Mouse (Mus musculus) subcutaneous adipose tissue, adult 2 months (tissue): ENCODE data around the gene Cdk11b. TPM values are rescaled to one million over a fixed set of nuclear protein-coding genes. Genes with fewer than 3 reads are reported as not detected.

Experiments
- polyA plus RNA-seq: library from polyadenylated mRNA; depleted of rRNA; stranded (reverse); fragments of >200 nt; gene quantifications from 2 replicates; pipeline ENCODE4 v1.2.3, GENCODE M21; 2012; ENCODE audit warnings: low replicate concordance; rRNA removed

Cdk11b gene
- polyA plus RNA-seq: 21.1 and 33.0 TPM in 2 replicates

DNA sequence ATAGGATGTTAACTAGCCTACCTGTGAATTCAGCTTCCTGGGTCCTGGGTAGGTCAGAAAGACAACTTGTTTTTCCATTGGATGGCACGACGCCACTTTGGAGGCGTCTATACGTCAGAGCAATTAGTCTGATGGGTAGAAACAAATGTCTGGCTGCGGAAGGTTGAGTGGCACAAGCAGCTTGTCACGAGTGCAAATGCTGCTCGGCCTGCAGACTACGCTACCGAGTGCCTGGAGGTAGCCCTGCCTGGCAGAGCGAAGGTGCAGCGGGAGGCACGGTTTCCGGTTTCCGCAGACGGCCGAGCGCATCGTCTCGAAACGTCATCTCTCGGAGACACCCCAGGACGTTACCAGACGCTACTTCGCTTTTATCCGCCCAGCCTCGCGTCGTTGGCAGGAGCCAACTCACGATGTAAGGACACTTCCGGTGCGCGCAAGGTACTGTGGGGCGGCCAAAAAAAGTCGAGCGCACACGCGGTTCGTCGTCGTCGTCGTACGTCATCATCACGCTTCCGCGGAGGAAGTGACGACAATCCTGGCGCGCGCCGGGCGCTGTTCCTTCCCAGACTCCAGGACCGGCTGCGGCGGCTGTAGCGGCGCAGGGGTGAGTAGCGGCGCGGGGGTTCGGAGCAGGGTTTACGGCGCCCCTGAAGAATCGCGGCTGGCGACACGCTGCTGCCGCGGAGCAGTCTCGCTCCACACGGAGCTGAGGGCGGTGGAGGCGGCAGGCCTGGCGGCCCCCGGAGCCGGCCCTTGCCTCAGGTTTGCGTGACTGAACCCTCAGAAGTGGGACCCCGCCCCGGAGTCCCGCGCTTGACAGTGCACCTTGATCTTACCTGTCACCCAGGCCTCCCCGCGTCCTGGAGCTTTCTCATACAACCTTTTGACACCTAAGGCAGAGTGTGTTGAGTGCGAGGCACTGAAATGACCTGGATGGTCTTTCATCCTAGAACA lies at the start of gene Cdk11b:
Gene Cdk11b, plus strand, starts transcription at position 517 of the 954 bp plus-strand sequence.

DNA sequence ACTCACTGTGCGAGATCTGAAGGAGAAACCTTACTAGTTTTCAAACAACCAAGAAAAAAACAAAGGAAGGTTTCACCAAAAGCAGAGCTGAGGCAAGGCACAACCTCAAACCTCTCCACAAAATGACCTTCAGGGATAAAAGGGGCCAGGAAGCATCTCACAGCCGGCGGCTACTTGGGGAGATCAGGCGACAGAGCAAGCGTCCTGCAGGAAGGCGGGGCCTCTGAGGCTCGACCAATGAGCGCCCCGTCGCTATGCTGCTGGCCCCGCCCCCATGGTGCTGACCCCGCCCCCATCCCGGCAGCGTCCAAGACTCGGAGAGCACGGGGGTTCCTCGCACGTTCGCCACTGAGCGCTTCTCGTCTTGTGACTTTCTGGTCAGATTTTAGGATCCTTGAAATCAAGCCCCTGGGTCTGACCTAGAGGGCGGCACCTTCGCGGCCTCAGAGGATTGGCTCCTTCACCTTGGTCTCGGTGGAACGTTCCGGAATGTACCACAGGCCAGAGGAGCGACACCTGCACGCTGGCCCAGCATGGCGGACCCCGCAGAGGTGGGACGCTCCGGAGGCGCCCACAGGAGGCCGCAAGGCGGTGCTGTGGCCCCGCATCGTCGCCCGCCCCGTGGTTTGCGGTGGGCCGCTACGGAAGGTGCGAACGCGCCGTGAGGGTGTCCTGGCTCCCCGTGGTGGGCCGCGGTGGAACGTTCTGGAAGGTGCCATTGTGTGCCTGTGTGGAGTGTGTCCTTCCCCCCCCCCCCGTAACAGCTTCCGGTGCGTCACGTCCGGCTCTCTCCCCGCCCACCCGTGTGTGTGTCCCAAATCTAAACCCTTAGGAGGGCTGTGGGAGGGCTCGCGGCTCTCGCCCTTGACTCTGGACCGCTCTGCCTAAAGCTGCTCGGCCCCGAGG lies 23.3 kb upstream of the Cdk11b start, which contains the start of gene Slc35e2:
Gene Slc35e2, plus strand, starts transcription at position 326 of the 906 bp plus-strand sequence.

GRCm38 (mm10) chr4:155645308-155645707 lies 20.7 kb downstream of the Cdk11b start, which contains the start of gene Gm10563:
Gene Gm10563, minus strand, starts transcription at chr4:155645408.

DNA sequence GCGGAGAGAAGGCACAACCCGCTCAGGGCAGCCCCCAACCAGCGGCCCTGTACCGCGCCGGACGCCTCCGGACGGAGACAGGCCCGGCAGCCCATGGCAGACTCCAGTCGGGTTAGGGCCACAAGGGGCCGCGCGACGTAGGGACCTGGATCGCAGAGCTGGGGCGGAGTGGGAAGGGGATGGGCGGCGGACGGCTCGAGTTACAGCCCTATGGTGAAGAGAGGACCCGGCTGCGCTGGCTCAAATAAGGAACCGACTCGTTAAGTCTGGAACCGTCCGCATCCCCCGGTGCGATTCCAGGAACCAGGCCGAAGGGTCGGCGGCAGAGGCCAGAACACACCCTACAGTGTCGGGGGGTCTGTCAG lies 28.4 kb downstream of the Cdk11b start, which contains the start of gene Mmp23:
Gene Mmp23, minus strand, starts transcription at position 299 of the 365 bp plus-strand sequence.

GRCm38 (mm10) chr4:155668689-155669597 lies 44.3 kb downstream of the Cdk11b start, which contains the start of gene Mib2:
Gene Mib2, minus strand, starts transcription at chr4:155669198.

GRCm38 (mm10) chr4:155694111-155694481 lies 69.4 kb downstream of the Cdk11b start, which contains the start of gene Fndc10:
Gene Fndc10, plus strand, starts transcription at chr4:155694342.

Other genes starting within 250 kb of the Cdk11b start
- gene Gabrd, start 226.7 kb upstream of the Cdk11b start, polyA plus RNA-seq: 0.51 and 0.96 TPM in 2 replicates
- 2.5 and 4.3 TPM in 2 replicates for gene Cfap74, start 215.7 kb upstream of the Cdk11b start, polyA plus RNA-seq
- gene Tmem52, start 155.7 kb upstream of the Cdk11b start, polyA plus RNA-seq: 0.59 and 4.5 TPM in 2 replicates
- gene Gnb1, start 133.5 kb upstream of the Cdk11b start, polyA plus RNA-seq: 842 and 878 TPM in 2 replicates
- 177 and 252 TPM in 2 replicates for gene Nadk, start 62.5 kb upstream of the Cdk11b start, polyA plus RNA-seq
- gene Slc35e2, start 23.4 kb upstream of the Cdk11b start, polyA plus RNA-seq: 8.3 and 14.7 TPM in 2 replicates
- gene Gm10563, start 20.6 kb downstream of the Cdk11b start, polyA plus RNA-seq: not detected in 2 replicates
- 79.6 and 268 TPM in 2 replicates for gene Mmp23, start 28.5 kb downstream of the Cdk11b start, polyA plus RNA-seq
- gene Mib2, start 44.3 kb downstream of the Cdk11b start, polyA plus RNA-seq: 54.0 and 110 TPM in 2 replicates
- gene Fndc10, start 69.5 kb downstream of the Cdk11b start, polyA plus RNA-seq: 10.4 and 40.4 TPM in 2 replicates
- gene Ssu72, start 79.9 kb downstream of the Cdk11b start, polyA plus RNA-seq: 104 and 120 TPM in 2 replicates
- 1.1 and 2.9 TPM in 2 replicates for gene Tmem240, start 109.9 kb downstream of the Cdk11b start, polyA plus RNA-seq
- gene Atad3a, start 136.2 kb downstream of the Cdk11b start, polyA plus RNA-seq: 103 and 149 TPM in 2 replicates
- gene Vwa1, start 149.8 kb downstream of the Cdk11b start, polyA plus RNA-seq: 21.0 and 37.2 TPM in 2 replicates
- gene Tmem88b, start 161.0 kb downstream of the Cdk11b start, polyA plus RNA-seq: 1.9 and 5.3 TPM in 2 replicates
- 0.24 and 0.50 TPM in 2 replicates for gene Ankrd65, start 165.6 kb downstream of the Cdk11b start, polyA plus RNA-seq
- 86.1 and 127 TPM in 2 replicates for gene Mrpl20, start 178.0 kb downstream of the Cdk11b start, polyA plus RNA-seq
- gene Ccnl2, start 187.6 kb downstream of the Cdk11b start, polyA plus RNA-seq: 92.1 and 107 TPM in 2 replicates
- gene Aurkaip1, start 206.4 kb downstream of the Cdk11b start, polyA plus RNA-seq: 126 and 179 TPM in 2 replicates
- gene Mxra8, start 214.8 kb downstream of the Cdk11b start, polyA plus RNA-seq: 377 and 387 TPM in 2 replicates
- 126 and 153 TPM in 2 replicates for gene Dvl1, start 222.5 kb downstream of the Cdk11b start, polyA plus RNA-seq
- 0.69 and 0.95 TPM in 2 replicates for gene Tas1r3, start 238.5 kb downstream of the Cdk11b start, polyA plus RNA-seq
- 28.1 and 32.4 TPM in 2 replicates for gene Cptp, start 244.6 kb downstream of the Cdk11b start, polyA plus RNA-seq
- 30.7 and 42.4 TPM in 2 replicates for gene Ints11, start 244.7 kb downstream of the Cdk11b start, polyA plus RNA-seq